Mouse (Mus musculus): ENCODE results near the gene Xaf1.
A peak's percentile ranks its signal among the peaks of the same experiment; 100 is the strongest.

Xaf1 gene

DNA sequence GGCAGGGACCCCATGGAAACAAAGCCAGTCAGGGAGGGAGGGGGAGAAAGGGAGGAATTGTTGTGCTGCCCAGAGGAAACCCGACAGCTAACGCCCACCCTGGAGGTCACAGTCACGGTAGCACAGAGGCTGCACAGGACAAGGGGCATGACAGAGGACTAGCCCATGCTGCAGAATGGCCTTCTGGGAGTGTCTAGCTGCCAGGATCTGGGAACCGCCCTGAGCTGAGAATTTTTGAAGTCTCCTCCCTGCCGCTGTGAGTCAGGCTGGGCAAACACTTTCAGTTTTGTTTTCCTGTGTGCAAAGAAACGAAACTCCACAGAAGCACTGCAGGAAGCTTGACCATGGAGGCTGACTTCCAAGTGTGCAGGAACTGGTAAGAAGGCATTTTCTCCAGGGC, at the start of gene Xaf1:
Gene Xaf1, plus strand, starts transcription at position 296 of the 400 bp plus-strand sequence.
- peak; percentile 47 to 62 for DNase-seq (ENCODE audit: low spot score in 2 of 2)

DNA sequence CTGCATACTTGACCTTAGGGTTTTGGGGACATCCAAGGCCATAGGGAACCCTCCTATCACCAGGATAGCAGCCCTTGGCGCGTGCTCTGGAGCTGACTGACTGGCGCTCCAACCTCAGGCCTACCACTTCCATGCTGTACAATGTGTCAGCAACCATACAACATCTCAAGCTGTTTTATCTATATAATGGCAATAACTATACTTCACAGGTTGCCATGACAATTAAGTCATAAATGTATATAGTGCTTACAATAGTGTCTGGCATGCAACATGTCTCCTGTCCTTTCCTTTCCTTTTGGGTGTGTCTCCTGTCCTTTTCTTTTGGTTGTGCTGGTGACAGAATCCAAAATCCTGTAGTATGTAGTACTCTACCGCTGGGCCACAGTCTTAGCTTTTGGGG, 45.8 kb upstream of the Xaf1 start:
- no peak for DNase-seq (ENCODE audit: low spot score in 2 of 2)

DNA sequence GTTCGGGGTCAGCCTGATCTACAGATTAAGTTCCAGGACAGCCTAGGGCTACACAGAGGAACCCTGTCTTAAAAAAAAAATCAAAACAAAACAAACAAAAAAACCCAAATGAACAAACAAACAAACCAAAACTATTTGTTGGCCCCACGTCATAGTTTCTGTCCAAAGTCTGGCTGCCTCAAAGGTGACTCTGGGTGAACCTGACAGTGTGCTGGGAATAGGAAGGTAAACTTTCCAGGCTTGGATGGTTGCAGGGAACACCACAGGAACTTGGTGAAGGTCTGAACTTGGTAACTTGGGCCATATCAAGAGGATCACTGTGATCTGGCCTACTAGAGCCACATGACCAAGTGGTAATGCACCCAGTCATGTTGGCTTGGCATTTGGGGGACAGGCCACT, 45.0 kb upstream of the Xaf1 start:
- DNase-seq (ENCODE audit: low spot score in 2 of 2) = no peak

DNA sequence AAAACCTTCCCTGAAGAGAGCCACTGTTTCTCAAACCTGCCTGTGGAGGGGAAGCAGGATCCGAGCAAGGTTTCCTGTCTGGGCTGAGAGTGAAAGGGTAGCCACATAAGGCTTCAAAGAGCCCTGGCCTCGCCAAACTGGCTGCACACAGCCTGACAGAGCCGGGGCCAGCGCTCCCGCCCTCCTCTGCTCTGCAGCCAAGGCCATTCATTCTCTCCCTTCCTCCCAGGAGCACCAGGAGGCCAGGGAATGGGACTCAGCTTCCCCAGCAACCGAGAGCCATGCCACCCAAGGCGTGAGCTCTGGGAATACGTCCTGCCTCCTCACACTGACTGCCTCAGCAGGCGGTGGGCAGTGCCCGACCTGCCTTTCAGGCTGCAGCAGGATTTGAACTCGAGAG, 35.9 kb upstream of the Xaf1 start:
- DNase-seq (ENCODE audit: low spot score in 2 of 2) = no peak

DNA sequence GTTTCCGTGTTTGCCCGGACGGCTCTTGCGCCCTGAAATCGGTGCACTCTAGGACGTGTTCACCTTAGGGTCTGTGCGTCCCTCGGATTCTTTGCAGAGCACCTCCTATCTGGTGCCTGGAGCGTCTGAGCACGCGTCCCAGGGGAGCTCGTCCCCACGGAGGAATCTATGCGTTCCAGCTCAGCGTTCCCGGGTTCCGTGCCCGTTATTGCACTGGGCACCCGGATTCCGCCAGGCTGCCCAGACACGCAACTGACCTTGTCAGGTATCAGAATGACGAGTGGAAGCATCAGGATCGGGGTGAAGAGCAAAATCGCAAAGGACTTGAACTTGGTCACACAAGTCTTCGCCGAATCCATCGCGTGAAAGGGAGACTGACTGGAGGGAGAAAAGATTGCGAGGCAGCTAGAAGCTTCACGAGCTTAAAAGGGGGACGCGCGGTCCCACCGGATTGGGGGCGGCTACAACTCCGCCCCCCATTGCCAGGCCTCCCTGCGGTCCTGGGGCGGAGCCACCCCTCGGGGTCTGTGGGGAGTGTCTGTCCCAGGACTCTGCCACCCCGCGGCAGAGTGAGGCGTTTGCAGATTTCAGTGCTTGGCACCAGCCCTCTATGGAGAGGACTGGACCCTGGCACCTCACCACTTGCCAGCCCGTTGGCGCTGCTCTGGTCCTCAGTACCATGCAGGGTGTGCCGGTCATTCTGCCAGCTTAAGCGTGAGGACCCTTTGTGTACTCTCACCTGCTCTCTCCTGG, 35.0 kb upstream of the Xaf1 start:
- no peak for DNase-seq (ENCODE audit: low spot score in 2 of 2)

DNA sequence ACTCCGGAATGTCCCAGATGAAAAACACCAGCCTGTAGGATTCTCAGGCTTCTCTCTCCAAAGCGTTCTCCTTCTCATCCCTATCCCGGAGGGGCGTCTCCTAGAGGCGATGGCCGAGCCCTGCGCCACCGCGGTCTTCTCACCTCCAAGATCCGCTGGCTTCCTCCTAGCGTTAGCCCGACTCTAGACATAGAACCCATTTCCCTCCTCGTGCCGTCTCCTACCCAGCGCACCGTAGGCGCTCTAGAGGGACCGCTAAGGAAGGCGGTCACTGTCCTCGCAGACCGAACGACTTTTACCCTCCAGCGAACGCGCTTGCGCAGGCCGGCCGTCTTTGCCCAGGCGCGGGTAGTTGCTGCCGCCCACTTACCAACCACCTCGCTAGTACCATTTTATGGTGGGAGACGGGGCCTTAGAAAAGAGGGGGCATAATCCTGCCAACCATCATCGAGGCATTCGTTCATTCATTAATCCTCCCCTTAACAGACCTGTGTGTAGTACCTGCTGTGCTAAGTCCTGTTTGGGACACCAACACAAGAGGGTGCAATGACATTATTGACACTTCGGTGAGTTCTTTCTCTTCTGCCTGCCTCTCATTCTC, 34.4 kb upstream of the Xaf1 start, which contains the start of gene Slc13a5:
Gene Slc13a5, minus strand, starts transcription at position 263 of the 601 bp plus-strand sequence.
- no peak for DNase-seq (ENCODE audit: low spot score in 2 of 2)

DNA sequence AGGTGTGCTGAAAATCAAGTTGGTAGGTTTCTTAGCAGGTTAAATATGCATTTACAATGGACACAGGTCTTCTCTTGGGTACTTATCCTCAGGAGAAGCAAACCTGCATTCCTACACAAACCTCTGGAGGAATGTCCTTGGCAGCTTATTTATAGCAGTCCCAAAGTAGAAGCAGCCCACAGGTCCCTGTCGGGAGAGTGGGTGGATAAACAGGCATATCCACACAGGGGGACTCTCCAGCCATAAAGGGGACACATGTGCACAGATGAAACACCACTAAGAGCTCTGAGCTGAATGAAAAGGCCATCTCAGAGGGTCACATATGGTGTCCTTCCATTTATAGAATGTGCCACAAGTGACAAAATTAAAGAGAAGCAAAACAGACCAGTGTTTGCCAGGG, 29.7 kb upstream of the Xaf1 start:
- DNase-seq (ENCODE audit: low spot score in 2 of 2) = no peak

DNA sequence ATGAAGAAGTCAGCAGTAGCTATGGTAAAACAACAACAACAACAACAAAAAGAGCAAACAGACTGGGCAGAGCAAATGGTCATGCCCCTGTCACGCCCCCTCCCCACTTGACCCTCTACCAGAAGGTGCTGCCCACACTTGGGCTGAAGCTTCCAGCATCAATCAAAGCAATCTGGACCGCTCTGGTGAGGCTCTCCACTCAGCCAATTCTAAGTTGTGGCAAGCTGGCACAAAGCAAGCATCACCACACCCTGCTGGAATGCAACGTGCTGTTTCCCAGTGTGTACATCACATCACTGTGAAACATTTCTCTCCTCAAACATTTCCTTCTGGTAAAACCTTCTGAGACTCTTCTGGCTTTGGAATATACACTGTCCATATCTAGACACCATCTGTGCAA, 28.1 kb upstream of the Xaf1 start:
- no peak for DNase-seq (ENCODE audit: low spot score in 2 of 2)

DNA sequence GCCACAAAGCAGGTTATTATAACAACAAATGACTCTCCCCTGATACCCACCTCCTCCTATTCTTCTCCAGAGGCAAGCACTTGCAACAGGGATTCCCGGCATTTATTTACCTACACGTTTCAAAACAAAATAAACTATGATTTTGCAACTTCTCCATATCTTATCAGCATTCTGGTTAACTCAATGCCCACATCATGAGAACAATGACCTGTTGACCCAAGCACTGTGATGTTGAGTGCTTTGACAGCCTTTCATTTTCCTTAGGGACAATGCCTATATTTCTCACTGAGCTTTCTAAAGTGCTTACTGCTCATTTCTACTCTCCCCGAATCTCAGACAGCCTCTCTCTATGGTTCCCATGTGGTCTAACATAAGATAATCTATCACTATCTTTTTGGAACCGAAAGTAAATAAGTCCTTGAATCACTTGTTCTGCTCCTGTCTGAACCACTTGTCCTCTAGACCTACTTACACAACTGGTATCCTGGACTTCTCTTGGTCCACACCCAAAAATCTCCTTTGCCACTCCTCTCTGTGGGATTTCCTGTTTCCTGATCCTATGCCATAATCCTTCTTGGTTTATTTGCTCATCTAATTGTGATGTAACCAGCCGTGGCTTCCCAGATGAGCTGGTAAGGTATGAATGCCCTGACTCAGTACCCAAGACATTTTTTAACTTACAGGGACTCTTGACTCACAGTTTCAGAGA, 20.1 kb upstream of the Xaf1 start:
- DNase-seq (ENCODE audit: low spot score in 2 of 2) = no peak

DNA sequence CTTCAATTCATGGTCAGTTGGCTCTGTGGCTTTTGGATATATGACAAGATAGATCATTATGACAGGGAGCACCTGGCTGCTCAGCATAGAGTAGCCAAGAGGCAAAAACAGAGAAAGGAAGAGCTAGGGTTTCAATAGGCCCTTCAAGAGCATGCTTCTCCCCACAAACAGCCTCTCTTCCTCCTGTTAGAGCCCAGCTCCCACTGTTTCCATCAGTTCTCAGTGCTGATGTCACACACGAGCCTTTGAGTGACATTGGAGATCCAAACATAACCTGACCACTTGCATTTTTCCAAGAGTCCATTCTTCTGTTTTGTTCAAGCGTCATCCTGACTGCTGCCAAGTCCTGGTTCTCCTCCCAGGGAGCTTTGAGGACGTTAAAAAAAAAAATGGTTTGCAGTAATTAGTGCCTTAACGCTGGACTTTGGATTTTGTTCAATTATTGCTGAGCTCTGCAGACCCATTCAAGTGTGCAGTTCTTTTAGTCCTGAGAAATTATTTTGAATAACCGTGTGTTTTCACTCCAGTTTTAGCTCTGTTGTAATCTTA, 19.5 kb upstream of the Xaf1 start:
- DNase-seq (ENCODE audit: low spot score in 2 of 2) = no peak

DNA sequence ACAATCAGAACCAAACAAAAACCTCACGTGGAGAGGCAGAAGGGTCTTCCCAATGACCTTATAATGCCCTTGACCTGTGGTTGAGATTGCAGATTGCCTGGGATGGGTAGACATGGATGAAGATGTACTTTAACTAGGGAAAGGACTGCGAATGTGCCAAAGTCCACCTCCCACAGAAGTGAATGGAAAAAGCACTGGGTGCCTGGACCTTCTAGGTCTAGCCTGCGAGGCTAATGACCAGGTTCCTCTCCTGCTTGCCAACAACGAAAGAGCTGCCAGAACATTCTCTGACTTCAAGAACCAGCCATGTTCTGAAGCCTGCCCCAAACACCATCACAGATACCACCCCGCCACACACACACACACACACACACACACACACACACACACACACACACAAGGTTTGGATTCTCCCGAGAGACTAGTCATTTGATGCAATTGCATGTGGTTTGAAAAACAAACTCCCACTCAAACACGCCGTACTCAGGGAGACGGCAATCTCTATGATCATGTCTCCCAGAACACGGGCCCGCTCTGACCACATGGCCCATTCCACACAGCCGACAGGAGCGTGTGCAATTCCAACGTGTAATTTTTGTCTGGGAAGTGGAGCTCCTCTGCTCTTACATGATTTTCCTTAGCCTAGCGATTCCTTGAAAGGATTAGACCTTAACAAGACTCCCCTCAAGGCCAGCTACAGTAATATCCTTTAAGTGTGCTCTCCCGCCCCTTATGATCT, 17.8 kb upstream of the Xaf1 start:
- DNase-seq (ENCODE audit: low spot score in 2 of 2) = no peak

DNA sequence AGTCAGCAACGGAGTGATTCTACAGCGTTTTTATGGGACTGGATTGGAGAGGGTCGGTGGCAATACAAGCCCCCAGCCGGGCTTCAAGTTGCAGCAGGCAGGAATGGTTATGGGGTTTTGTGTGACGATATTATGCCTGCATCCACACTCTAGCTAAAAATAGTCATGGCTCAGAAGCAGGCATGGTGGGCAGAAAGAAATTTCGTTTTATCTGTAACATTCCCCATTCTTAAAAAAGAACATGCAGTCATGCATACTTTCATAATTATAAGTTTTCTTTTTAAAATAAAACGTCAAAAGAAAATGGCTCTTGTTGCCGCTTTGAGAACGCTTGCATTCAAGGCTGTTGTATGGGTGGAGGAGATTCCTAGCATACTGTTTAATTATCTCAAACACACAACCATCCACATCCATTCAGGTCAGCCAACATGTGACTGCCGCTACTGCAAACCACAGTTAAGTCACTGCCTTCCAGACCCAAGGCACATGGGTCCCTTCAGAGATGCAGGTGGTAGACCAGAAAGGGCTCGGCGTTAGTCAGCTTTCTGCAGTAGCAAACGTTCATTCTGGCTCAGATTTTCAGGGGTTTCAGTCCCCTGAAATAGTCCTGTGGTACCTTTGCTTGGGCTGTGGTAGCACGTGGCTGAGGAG, 16.8 kb upstream of the Xaf1 start:
- DNase-seq (ENCODE audit: low spot score in 2 of 2) = no peak

DNA sequence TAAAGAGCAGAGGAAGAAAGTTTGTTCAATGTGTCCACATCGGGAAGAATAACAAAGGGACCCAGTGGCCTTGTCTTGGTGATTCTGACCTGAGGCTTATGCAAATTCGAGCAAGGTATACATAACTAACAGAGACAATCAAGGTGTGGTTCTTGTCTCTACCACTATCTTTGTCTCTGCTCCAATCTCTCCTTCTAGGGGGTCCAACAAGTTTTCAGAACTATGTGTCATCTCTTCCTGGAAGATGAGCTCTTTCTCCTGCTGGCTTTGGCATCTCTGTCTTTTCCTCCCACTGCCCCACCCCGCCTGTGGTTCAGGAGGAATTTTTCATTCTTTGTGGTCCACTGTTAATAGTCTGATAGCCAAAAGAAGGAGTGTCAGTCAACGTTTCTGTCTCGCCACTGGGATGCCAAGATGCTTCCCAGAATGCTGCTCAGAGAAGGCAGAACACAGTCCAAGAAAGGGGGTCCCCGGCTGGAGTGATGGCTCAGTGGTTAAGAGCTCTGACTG, 15.4 kb upstream of the Xaf1 start:
- no peak for DNase-seq (ENCODE audit: low spot score in 2 of 2)

DNA sequence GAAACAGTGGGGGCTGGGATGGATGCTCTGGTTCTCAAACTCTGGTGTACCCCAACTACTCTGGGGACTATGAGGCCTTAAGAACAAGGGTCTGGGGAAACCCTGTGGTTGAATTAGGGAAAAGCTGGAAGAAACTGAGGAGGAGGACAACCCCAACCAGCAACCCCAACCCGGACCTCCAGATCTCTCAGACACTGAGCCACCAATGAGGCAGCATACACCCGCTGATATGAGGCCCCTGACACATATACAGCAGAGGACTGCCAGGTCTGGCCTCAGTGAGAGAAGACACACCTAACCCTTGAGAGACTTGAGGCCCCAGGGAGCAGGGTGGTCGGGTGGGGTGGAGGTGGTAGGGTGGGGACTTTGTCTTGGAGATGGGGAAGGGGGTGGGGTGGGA, 14.8 kb upstream of the Xaf1 start:
- DNase-seq (ENCODE audit: low spot score in 2 of 2) = no peak

DNA sequence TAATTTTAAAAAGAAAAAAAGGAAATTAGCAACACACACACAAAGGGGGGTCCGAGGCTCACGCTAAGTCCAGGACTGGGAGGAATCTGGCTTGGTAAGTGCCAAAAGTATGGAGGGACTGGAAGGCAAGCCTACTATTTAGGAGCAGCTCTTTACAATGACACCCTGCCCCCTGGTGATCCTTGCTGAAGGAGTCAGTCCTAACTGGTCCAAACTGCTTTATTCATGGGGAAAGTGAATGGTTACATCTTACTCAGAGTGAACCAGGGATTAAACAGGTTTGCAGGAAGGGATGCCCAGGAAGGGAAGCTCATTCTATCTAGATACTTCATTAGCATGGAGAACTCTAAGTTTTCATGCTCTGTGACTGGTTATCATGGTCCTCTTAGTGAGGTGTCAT, 14.3 kb upstream of the Xaf1 start:
- no peak for DNase-seq (ENCODE audit: low spot score in 2 of 2)

DNA sequence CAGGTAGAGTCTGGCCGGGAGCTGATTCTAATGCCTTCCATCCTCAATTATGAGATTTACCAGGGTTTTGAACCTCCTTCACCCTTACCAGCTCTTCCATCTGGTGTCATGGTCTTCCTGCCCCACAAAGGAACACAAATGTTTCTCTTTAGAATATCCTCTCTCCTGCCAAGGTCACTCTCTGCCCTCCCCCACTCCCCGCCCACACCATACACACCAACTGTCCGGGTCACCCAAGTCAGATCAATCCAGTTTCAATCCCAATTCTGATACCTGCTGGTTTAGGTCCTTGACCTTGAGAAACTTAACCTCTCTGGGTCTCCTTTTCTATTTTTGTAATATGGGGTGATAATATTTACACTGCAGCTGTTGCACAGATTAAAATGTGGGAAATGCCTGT, 13.9 kb upstream of the Xaf1 start:
- no peak for DNase-seq (ENCODE audit: low spot score in 2 of 2)

DNA sequence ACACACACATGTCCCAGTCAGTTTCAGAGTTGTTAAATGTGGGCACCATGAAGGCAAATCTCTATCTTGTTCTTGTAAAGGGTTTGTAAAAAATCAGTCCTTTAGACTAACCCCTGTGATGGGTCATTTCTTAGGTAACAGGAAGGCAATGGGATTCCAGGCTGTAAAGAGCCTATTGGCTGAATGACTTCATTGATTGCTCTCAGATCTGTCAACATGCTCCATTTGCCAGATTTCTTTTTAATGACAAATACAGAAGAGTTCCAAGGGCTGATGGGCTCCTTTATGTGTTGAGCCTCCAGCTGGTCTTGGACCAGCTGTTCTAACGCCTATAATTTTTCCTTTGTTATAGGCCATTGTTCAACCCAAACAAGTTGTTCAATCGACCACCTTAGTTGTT, 8.3 kb upstream of the Xaf1 start:
- no peak for DNase-seq (ENCODE audit: low spot score in 2 of 2)

DNA sequence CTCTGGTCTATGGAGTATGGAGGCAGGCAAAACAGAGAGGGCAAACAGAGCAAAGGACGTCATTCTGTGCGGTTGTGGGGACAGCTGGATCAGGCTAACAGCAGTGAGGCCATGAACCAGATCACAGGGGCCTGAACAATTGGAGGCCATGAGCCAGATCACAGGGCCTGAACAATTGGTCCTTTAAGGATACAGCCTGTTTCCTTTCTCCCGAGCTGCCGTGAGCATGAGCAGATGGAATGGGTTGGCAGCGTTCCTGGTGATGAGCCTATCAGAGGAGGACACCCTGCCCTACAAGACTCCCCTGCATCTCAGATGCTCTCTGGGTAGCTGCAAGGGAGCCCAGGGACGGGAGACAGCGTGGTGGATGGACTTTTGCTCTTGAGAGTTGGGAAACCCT, 801 bp downstream of the Xaf1 start:
- DNase-seq (ENCODE audit: low spot score in 2 of 2) = no peak

DNA sequence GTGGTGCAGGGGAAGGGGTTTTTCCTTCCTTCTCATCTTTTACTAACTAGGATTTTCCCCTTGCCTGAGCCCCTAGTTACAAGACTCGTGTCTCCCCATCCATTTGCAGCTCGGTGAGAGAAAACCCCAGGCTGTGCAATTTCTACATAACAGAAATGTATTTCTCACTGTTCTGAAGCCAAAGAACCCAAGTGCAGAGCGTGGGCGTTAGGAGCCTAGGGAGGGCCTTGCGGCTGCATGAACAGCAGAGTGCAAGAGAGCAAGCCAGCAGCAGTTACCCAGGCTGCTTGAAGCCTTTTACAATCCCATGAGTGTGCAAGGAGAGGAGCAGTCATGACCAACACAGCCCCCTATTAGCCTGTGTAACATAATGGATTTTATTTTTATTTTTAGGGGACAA, 6.0 kb downstream of the Xaf1 start:
- DNase-seq (ENCODE audit: low spot score in 2 of 2) = no peak

DNA sequence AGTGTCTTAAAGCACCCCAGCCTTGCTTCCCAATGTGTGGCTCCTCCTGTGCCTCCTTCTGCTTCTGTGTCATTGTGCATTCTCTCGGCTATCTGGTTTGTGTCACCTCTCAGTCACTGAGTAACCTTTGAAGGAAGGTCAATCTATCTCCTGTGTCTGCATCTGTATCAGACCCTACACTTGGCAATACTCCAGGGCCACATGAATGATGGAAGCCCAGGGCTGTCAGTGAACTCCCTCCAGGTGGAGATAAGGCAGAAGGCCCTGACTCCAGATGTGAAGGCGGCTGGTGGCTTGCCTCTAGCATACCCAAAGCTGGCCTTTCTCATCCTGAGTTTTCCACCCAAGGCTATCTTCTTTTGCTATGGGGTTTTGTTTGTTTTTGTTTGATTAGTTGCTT, 7.6 kb downstream of the Xaf1 start:
- no peak for DNase-seq (ENCODE audit: low spot score in 2 of 2)

DNA sequence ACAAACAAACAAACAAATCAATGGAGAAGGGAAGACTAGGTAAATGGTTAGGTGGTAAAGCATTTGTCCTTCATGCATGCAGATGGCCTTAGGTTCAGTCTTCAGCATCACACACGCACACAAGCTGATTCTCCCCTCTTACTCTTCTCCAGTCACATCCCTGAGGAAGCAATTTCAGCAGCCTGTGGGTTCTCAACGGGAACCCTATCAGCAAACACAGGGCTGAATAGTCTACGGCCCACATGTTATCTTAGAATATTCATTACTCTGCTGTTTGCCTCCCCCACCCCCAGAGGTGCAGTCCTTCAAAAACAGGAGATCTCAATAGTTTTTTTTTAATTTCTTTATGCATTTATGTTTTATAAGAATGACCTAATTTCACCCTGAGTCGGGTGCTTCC, 9.1 kb downstream of the Xaf1 start:
- no peak for DNase-seq (ENCODE audit: low spot score in 2 of 2)

All from urinary bladder, postnatal 4 days (tissue).